18 mouse cellular contexts compared by ENCODE assay signal in genomic region chr3:32601055-32601454, GRCm38 (mm10). TPM values are rescaled to one million over a fixed set of nuclear protein-coding genes. Genes with fewer than 3 reads are reported as not detected.
DNase-seq lines count a peak whose midpoint lies in the region; TF ChIP-seq lines count a peak whose summit lies in the region.
"Had no signal": no experiment of that assay in that cellular context is flagged by ENCODE, and none has a peak within 500 bp of the region (broad histone marks: within the 10 kb centered on the region; RNA-seq: fewer than 3 reads in every experiment).

No protein-coding gene starts in this region.

- peak; percentile 50 for DNase-seq in adrenal gland, adult 2 months
- no peak for DNase-seq in adrenal gland, adult 18-20 months (ENCODE audit: low spot score in 2 of 2)
- peak; percentile 7 for DNase-seq in ovary, adult 18-20 months (ENCODE audit: low spot score)
- DNase-seq in ovary, postnatal 10 days (ENCODE audit: low spot score): no peak
- peak; percentile 56 for DNase-seq in brain, adult 2 months (ENCODE audit: low read depth, low spot score)
- no peak for DNase-seq in natural killer cell, adult 2 months (ENCODE audit: low spot score in 2 of 2)
- no peak for DNase-seq in cerebellum, adult 18-20 months
- DNase-seq: B cell, adult 2 months; cerebellum, adult 2 months; forebrain, postnatal 0 days; heart, adult 18-20 months; kidney, adult 18-20 months; layer of hippocampus, postnatal 36 days; lung, postnatal 10 days; right cerebral cortex, postnatal 4 days had no signal

- TF ChIP-seq POLR2A in myocyte (IDR thresholded peaks at IDR 0.05; ENCODE audit: insufficient read length, low read depth): no peak

- H3K4me3 ChIP-seq in myocyte: no peak overlapping the region
- H3K4me3 ChIP-seq: erythroblast, embryonic 14.5 days; liver, embryonic 15.5 days had no signal

- no peaks in the 10 kb centered on the region for H3K27me3 ChIP-seq in myocyte (ENCODE audit: control insufficient read depth, insufficient read depth, insufficient read length)
- H3K27me3 ChIP-seq: liver, embryonic 15.5 days had no signal

- peak overlapping the region; percentile 49 for H3K4me2 ChIP-seq in myocyte (ENCODE audit: low read depth)
- H3K4me2 ChIP-seq: liver, embryonic 15.5 days had no signal

- H3ac ChIP-seq in myocyte (ENCODE audit: control insufficient read depth, insufficient read length): no peak overlapping the region

- no peaks in the 10 kb centered on the region for H3K79me2 ChIP-seq in myocyte (ENCODE audit: control insufficient read depth, insufficient read depth)

- H3K36me3 ChIP-seq in myocyte (ENCODE audit: control insufficient read depth, insufficient read depth): no peaks in the 10 kb centered on the region
- H3K36me3 ChIP-seq: liver, embryonic 15.5 days had no signal

TF ChIP-seq in myocyte, 11 proteins besides CTCF, POLR2A, EP300 and RAD21:
- TF ChIP-seq TCF12 (IDR thresholded peaks at IDR 0.05; ENCODE audit: insufficient read depth, poor library complexity, severe bottlenecking): no peak
- TF ChIP-seq E2F4 (IDR thresholded peaks at IDR 0.05; ENCODE audit: insufficient read depth): no peak
- TF ChIP-seq MAX (IDR thresholded peaks at IDR 0.05; ENCODE audit: low read depth): no peak
- TF ChIP-seq TCF3 (IDR thresholded peaks at IDR 0.05; ENCODE audit: insufficient read length, low read depth): no peak
- no peak for TF ChIP-seq POLR2AphosphoS2 (IDR thresholded peaks at IDR 0.05; ENCODE audit: insufficient read length, low read depth)
- no peak for TF ChIP-seq MYOG (IDR thresholded peaks at IDR 0.05; ENCODE audit: control insufficient read depth in 1 of 3, insufficient read depth in 1 of 3, insufficient read length in 2 of 3, low read depth in 2 of 3)

RNA-seq across cellular contexts. Expression of gene Gnb4, which starts 15.3 kb away (rescaled TPM):
- total RNA-seq in adrenal gland, adult 2 months (2021): 10 to 100 TPM; 24.9 to 63.2 TPM
- polyA plus RNA-seq in adrenal gland, adult 2 months (2012; rRNA removed): 11.8 and 13.0 TPM in 2 replicates
- total RNA-seq in adrenal gland, adult 18-20 months (2021): 10 to 100 TPM; 29.8 to 41.2 TPM
- 13.6 TPM for polyA plus RNA-seq in myocyte (2012; fragmentation: generic; extraction: Trizol)

Comparison
In these comparisons a context has a peak if more than half of its experiments do, and no peak if none do; other contexts are left out.
1. DNase-seq: peak in adrenal gland, adult 2 months (single experiment), ovary, adult 18-20 months (single experiment) and brain, adult 2 months (single experiment); none in adrenal gland, adult 18-20 months (0 of 2), ovary, postnatal 10 days (single experiment), natural killer cell, adult 2 months (0 of 2) and cerebellum, adult 18-20 months (0 of 2).